Mouse (Mus musculus): Measurements from ENCODE around the gene Psg16. TPM values are rescaled to one million over a fixed set of nuclear protein-coding genes. Genes with fewer than 3 reads are reported as not detected.
"Not testable (repeated sequence)": the region's sequence is repeated elsewhere in the genome, so short reads cannot be mapped to it uniquely, and the experiment has no call there.

Gene Psg16
- polyA plus RNA-seq, 1 experiment from 2014 or later, result 0.10 TPM

DNA sequence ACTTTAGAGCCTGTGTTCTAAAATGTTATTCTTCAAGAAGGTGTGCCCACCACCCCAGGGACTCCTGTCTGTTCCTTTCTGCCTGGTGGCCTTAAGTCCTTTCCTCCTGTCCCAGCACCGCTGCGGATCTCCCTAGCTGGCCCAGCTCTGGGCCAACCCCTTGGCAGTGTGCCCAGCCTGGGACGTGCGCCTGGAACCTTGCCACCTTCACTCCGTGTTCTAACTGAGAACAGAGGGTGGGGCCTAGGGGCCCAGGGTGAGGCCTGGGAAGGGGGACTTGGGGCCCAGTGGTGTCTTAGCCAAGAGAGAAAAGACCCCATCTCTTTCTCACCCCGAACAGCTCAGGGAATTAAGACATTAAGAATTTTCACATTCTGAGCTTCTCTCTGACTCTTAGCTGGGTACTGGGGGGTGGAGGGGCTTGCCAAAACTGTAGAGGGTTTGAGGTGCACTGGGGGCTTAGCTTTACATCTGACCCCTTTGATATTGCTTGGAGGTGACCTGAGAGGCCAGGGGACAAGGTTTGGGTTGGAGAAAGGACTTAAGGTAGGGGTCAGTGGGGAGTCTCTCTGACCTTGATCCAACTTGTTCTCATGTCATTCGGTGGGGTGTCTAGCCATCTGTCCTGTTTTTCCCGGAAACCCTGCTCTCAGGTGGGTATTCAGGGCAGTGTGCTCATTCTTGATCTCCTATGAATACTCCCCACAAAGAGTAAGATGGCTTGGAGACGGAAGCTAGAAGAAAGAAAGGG, 13.6 kb upstream of the Psg16 start:
- Histone ChIP-seq H3K36me3 (ENCODE audit: control insufficient read depth, insufficient read depth, low read length) (no peaks in the 10 kb centered on the region), H3K4me2 (no peak overlapping the region), H3K27ac (ENCODE audit: low read depth, low read length) (no peak overlapping the region), H3K27me3 (ENCODE audit: control insufficient read depth, insufficient read depth, low read length) (peaks cover 12% of the 10 kb centered on the region), H3K4me3 (ENCODE audit: low read depth, low read length) (no peak overlapping the region), H3K9ac (ENCODE audit: low read length) (no peak overlapping the region), H3K9me3 (ENCODE audit: control insufficient read depth, low read length) (no peaks in the 10 kb centered on the region), H3K4me1 (ENCODE audit: control insufficient read depth, insufficient read depth, low read length) (peaks cover 16% of the 10 kb centered on the region)
- ATAC-seq (ENCODE audit: low FRiP score) (no peak), DNase-seq (ENCODE audit: low spot score, missing footprints) (peak; percentile 86)
- 76% methylated on average over 9 of the region's 9 CpGs for WGBS

DNA sequence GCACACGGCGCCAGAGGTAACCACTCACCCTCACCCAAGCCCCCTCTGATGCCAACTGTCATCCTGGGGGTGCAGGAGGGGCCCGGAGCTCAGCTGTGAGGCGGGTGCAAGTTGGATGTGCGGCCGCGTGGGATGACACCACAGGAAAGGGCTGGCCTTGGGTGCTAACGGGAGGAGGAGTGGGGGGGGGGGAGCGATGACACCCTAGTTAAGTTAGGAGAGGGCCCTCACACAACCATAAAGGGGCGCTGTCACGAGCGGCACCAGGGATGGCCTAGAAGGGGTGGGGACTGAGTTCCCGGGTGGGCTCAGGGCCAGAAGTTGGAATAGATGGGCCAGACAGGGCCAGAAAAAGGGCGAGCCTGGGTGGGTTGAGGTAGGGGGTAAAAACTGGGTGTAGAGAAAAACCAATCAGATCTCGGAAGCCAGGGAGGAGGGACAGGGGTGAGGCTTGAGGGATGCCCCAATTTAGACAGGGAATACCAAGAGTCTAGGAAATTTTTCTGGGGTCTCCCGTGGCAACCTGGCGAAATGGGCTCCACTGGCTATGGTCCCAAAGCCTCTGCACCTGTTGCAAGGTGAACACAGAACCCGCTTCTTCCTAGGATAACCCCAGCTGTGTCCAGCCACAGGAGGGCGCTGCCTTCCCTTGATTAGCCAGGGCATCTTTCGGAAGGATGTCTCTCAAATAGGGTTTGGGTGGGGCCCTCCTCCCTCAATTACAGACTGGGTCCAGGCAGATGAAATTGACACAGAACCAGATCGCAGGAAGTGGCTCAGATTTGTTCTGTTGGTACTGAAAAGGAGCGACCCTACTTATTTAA, 12.8 kb upstream of the Psg16 start:
- ATAC-seq (ENCODE audit: low FRiP score) (no peak), DNase-seq (ENCODE audit: low spot score, missing footprints) (peak; percentile 77)
- Histone ChIP-seq H3K9ac (ENCODE audit: low read length) (no peak overlapping the region), H3K4me3 (ENCODE audit: low read depth, low read length) (no peak overlapping the region), H3K9me3 (ENCODE audit: control insufficient read depth, low read length) (no peaks in the 10 kb centered on the region), H3K27me3 (ENCODE audit: control insufficient read depth, insufficient read depth, low read length) (peaks cover 11% of the 10 kb centered on the region), H3K4me1 (ENCODE audit: control insufficient read depth, insufficient read depth, low read length) (peaks cover 15% of the 10 kb centered on the region), H3K27ac (ENCODE audit: low read depth, low read length) (no peak overlapping the region), H3K36me3 (ENCODE audit: control insufficient read depth, insufficient read depth, low read length) (no peaks in the 10 kb centered on the region), H3K4me2 (no peak overlapping the region)
- WGBS, result 81% methylated on average over 21 of the region's 22 CpGs

DNA sequence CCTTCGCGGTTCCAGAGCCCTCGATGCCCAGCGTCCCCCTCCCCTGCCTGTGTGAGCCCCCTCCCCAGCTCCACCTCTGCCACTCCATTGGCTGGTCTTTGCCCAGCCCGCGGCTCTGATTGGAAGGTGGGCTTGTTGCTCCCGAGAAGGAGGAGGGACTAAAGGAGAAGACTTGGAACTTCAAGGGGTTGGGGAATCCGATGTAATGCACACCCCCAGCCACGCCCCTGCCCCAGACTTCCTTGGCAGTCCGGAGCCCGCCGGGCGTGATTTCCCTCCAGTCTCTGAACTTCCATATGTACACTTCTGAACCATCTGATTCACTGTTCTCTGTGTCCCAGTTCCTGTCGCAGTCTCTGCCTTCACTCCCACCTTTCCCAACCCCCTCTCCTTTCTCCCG, 11.5 kb upstream of the Psg16 start, which contains the start of gene Hif3a:
Gene Hif3a (minus strand): TSS at position 39 of the 400 bp plus-strand sequence.
- Histone ChIP-seq H3K27ac (ENCODE audit: low read depth, low read length) (no peak within 1 kb of the TSS), H3K4me3 (ENCODE audit: low read depth, low read length) (peak within 1 kb of the TSS; percentile 27), H3K4me2 (peak within 1 kb of the TSS; percentile 60), H3K9me3 (ENCODE audit: control insufficient read depth, low read length) (no peaks in the 10 kb centered on the region), H3K27me3 (ENCODE audit: control insufficient read depth, insufficient read depth, low read length) (peaks cover 9% of the 10 kb centered on the region), H3K36me3 (ENCODE audit: control insufficient read depth, insufficient read depth, low read length) (no peaks in the 10 kb centered on the region), H3K9ac (ENCODE audit: low read length) (peak within 1 kb of the TSS; percentile 25; the same call in 1 of the 2 replicates), H3K4me1 (ENCODE audit: control insufficient read depth, insufficient read depth, low read length) (peaks cover 11% of the 10 kb centered on the region)
- peak; percentile 90 for ATAC-seq (ENCODE audit: low FRiP score)
- WGBS, result under 1% methylated on average over 15 of the region's 15 CpGs
- DNase-seq (ENCODE audit: low spot score, missing footprints), result peak; percentile 95

DNA sequence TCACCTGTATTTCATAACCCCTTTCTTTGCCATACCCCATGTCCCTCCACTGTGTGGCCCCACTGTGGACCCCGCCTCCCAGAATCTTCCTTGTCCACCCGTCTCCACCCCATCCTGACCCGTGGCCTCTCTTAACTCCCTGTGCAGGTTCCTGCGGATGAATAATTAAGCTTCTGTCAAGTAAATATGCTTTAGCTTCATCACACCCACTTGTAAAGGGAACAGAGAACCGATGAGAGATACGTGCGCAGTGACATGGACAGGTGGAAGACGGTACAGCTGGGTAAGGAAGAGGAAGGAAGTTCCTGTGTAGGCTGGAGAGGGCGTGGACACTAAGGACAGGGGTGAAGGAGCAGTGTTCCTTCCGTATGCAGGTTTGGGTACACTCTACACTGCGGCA, 11.0 kb upstream of the Psg16 start:
- H3K4me2 ChIP-seq, result peak overlapping the region; percentile 60
- WGBS, result 23% methylated on average over 11 of the region's 11 CpGs
- peak overlapping the region; percentile 25; the same call in 1 of the 2 replicates for H3K9ac ChIP-seq (ENCODE audit: low read length)
- H3K4me1 ChIP-seq (ENCODE audit: control insufficient read depth, insufficient read depth, low read length), result peaks cover 9% of the 10 kb centered on the region
- peak; percentile 34; the same call in 1 of the 2 replicates for ATAC-seq (ENCODE audit: low FRiP score)
- DNase-seq (ENCODE audit: low spot score, missing footprints), result no peak
- no peak overlapping the region for H3K27ac ChIP-seq (ENCODE audit: low read depth, low read length)
- no peaks in the 10 kb centered on the region for H3K36me3 ChIP-seq (ENCODE audit: control insufficient read depth, insufficient read depth, low read length)
- H3K27me3 ChIP-seq (ENCODE audit: control insufficient read depth, insufficient read depth, low read length), result peaks cover 9% of the 10 kb centered on the region
- peak overlapping the region; percentile 27 for H3K4me3 ChIP-seq (ENCODE audit: low read depth, low read length)
- H3K9me3 ChIP-seq (ENCODE audit: control insufficient read depth, low read length), result no peaks in the 10 kb centered on the region

DNA sequence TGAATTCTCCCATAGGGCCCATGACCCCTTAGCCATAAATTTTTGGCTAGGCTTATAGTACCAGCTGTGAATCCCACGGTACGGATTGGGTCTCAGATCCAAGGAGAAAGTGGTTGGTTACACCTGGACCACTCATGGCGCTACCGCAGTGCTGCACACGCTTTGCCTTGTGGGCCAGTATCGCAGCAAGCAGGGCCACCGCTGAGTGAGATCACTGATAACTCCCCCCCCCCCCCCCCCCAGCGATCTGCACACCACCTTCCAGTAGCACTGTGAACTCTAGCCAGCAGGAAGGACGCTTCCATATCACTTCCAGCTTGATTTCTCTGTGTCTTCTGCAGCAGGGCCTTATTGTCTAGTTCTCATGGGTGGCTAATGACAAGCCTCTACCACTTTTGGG, 8.2 kb upstream of the Psg16 start:
- DNase-seq (ENCODE audit: low spot score, missing footprints) (no peak), ATAC-seq (ENCODE audit: low FRiP score) (no peak)
- WGBS, result 85% methylated on average over 9 of the region's 9 CpGs
- Histone ChIP-seq H3K36me3 (ENCODE audit: control insufficient read depth, insufficient read depth, low read length) (no peaks in the 10 kb centered on the region), H3K9me3 (ENCODE audit: control insufficient read depth, low read length) (no peaks in the 10 kb centered on the region), H3K27me3 (ENCODE audit: control insufficient read depth, insufficient read depth, low read length) (peaks cover 9% of the 10 kb centered on the region), H3K4me1 (ENCODE audit: control insufficient read depth, insufficient read depth, low read length) (peaks cover 2% of the 10 kb centered on the region; the same call in 1 of the 2 replicates), H3K27ac (ENCODE audit: low read depth, low read length) (no peak overlapping the region), H3K9ac (ENCODE audit: low read length) (no peak overlapping the region), H3K4me3 (ENCODE audit: low read depth, low read length) (no peak overlapping the region), H3K4me2 (no peak overlapping the region)

DNA sequence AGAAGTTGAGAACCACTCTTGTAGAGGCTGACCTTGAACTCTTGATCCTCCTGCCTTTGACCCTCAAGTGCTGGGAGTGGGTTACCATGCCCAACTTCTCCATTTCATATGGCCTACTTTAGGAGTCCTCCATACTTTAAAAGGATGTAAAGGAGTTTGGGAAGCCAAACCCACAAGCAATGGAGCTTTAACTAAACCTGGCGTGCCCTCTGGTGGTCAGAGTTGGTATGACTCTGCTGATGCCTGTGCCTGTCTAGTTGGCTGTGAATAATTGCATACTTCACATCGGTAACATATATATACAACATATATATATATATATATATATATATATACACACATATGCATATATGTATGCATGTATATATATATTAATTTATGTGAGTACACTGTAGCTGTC, 7.4 kb upstream of the Psg16 start:
- H3K4me3 ChIP-seq (ENCODE audit: low read depth, low read length), result no peak overlapping the region
- peak; percentile 99 for DNase-seq (ENCODE audit: low spot score, missing footprints)
- WGBS, result 21% methylated on average over 2 of the region's 2 CpGs

DNA sequence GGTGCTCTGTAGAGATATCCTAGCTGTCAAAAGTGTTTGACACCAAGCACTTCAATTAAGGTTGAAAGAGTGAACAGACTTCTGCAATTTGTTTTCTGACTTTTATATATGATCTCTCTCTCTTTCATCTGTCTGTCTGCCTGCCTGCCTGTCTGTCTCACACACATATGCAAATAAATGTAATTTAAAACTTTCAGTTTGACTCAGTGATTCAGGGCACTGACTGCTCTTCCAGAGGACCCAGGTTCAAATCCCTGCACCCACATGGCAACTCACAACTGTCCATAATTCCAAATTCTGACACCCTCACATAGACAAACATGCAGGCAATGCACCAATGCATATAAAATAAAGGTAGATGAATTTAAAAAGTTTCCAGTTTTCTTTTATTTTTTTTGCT, 6.8 kb upstream of the Psg16 start:
- Histone ChIP-seq H3K27ac (ENCODE audit: low read depth, low read length) (no peak overlapping the region), H3K27me3 (ENCODE audit: control insufficient read depth, insufficient read depth, low read length) (peaks cover 6% of the 10 kb centered on the region), H3K4me2 (no peak overlapping the region), H3K36me3 (ENCODE audit: control insufficient read depth, insufficient read depth, low read length) (no peaks in the 10 kb centered on the region), H3K4me3 (ENCODE audit: low read depth, low read length) (no peak overlapping the region), H3K9ac (ENCODE audit: low read length) (no peak overlapping the region), H3K4me1 (ENCODE audit: control insufficient read depth, insufficient read depth, low read length) (peaks cover 2% of the 10 kb centered on the region; the same call in 1 of the 2 replicates), H3K9me3 (ENCODE audit: control insufficient read depth, low read length) (no peaks in the 10 kb centered on the region)
- DNase-seq (ENCODE audit: low spot score, missing footprints) (no peak), ATAC-seq (ENCODE audit: low FRiP score) (no peak)

More for the DNA sequence above, 7.4 kb upstream of the Psg16 start:
- no peaks in the 10 kb centered on the region for H3K9me3 ChIP-seq (ENCODE audit: control insufficient read depth, low read length)
- no peak overlapping the region for H3K9ac ChIP-seq (ENCODE audit: low read length)
- H3K27me3 ChIP-seq (ENCODE audit: control insufficient read depth, insufficient read depth, low read length), result peaks cover 6% of the 10 kb centered on the region
- H3K4me1 ChIP-seq (ENCODE audit: control insufficient read depth, insufficient read depth, low read length), result peaks cover 2% of the 10 kb centered on the region; the same call in 1 of the 2 replicates
- ATAC-seq (ENCODE audit: low FRiP score), result no peak
- no peak overlapping the region for H3K27ac ChIP-seq (ENCODE audit: low read depth, low read length)
- no peak overlapping the region for H3K4me2 ChIP-seq
- no peaks in the 10 kb centered on the region for H3K36me3 ChIP-seq (ENCODE audit: control insufficient read depth, insufficient read depth, low read length)

DNA sequence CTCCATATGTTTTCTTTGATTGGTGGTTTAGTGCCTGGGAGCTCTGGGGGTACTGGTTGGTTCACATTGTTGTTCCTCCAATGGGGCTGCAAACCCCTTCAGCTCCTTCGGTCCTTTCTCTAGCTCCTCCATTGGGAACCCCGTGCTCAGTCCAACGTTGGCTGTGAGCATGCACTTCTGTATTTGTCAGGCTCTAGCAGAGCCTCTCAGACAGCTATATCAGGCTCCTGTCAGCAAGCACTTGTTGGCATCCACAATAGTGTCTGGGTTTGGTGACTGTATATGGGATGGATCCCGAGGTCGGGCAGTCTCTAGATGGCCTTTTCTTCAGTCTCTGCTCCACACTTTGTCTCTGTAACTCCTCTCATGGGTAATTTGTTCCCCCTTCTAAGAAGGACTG, 6.2 kb upstream of the Psg16 start:
- 64% methylated on average over 5 of the region's 5 CpGs for WGBS
- ATAC-seq (ENCODE audit: low FRiP score); H3K4me3 ChIP-seq (ENCODE audit: low read depth, low read length); DNase-seq (ENCODE audit: low spot score, missing footprints); H3K36me3 ChIP-seq (ENCODE audit: control insufficient read depth, insufficient read depth, low read length); H3K4me2 ChIP-seq; H3K27me3 ChIP-seq (ENCODE audit: control insufficient read depth, insufficient read depth, low read length); H3K4me1 ChIP-seq (ENCODE audit: control insufficient read depth, insufficient read depth, low read length); H3K27ac ChIP-seq (ENCODE audit: low read depth, low read length); H3K9me3 ChIP-seq (ENCODE audit: control insufficient read depth, low read length); H3K9ac ChIP-seq (ENCODE audit: low read length): not testable (repeated sequence)

DNA sequence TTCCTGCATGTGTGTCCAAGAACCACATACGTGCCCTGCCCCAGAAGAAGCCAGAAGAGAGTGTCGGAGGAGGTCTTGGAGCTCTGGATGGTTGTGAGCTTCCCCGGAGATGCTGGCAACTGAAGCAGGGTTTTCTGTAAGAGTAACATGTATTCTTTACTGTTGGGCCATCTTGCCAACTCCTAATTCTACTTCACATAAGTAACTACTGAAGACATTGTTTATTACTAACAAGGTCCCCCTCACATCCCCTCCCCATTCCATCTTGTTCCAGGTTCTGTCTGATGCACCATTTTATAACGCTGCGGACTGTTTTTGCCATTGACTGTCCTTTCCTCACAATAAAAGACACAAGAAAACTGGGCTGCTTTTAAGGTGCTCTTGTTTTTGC, 332 bp upstream of the Psg16 start:
- no peak overlapping the region for H3K4me3 ChIP-seq (ENCODE audit: low read depth, low read length)
- ATAC-seq (ENCODE audit: low FRiP score) (no peak), DNase-seq (ENCODE audit: low spot score, missing footprints) (no peak)
- WGBS, result 60% methylated on average over 5 of the region's 5 CpGs
- no peaks in the 10 kb centered on the region for H3K27me3 ChIP-seq (ENCODE audit: control insufficient read depth, insufficient read depth, low read length)
- H3K27ac ChIP-seq (ENCODE audit: low read depth, low read length), result no peak overlapping the region
- H3K4me1 ChIP-seq (ENCODE audit: control insufficient read depth, insufficient read depth, low read length), result no peaks in the 10 kb centered on the region
- H3K9ac ChIP-seq (ENCODE audit: low read length), result no peak overlapping the region
- no peaks in the 10 kb centered on the region for H3K9me3 ChIP-seq (ENCODE audit: control insufficient read depth, low read length)
- H3K4me2 ChIP-seq, result no peak overlapping the region
- H3K36me3 ChIP-seq (ENCODE audit: control insufficient read depth, insufficient read depth, low read length), result no peaks in the 10 kb centered on the region

All from midbrain, embryonic 11.5 days (tissue).